Mouse (Mus musculus) kidney, adult 18-20 months (tissue): ENCODE data around the gene Cntnap5a.

Experiments
- DNase-seq: peaks from one replicate; pipeline ENCODE4 v3.0.0; 2021

Cntnap5a gene

GRCm38 (mm10) chr1:115684518-115685368, at the start of gene Cntnap5a:
Gene Cntnap5a, plus strand, starts transcription at chr1:115684756.
- peak; percentile 40 for DNase-seq

GRCm38 (mm10) chr1:115646921-115647320, 37.6 kb upstream of the Cntnap5a start:
- DNase-seq, result no peak

GRCm38 (mm10) chr1:115658343-115659064, 26.1 kb upstream of the Cntnap5a start:
- no peak for DNase-seq

DNA sequence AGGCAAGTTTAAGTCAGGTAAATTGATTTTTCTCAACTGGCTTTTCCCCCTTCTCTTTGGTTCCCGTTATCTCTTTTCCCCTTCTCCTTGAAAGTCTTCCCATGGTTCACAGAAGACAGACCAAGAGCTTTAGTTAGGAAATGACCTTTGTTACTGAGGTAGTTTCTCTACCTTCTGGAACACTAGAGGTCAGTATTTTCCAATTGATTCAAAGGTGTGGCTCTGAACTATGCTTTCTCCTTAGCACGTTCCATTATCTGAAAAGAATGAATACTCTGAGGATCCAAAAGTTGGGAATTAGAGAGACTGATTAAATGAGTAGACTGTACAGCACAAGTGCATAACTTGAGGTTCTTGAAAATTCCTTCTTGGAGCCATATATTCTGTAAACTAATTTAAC, 1.9 kb downstream of the Cntnap5a start:
- DNase-seq, result no peak

GRCm38 (mm10) chr1:115699798-115700197, 15.2 kb downstream of the Cntnap5a start:
- DNase-seq, result no peak

GRCm38 (mm10) chr1:115742556-115742955, 58.0 kb downstream of the Cntnap5a start:
- DNase-seq, result no peak

- no peak for DNase-seq
Observed at GRCm38 (mm10) chr1:115745569-115745968, 61.0 kb downstream of the Cntnap5a start.

DNA sequence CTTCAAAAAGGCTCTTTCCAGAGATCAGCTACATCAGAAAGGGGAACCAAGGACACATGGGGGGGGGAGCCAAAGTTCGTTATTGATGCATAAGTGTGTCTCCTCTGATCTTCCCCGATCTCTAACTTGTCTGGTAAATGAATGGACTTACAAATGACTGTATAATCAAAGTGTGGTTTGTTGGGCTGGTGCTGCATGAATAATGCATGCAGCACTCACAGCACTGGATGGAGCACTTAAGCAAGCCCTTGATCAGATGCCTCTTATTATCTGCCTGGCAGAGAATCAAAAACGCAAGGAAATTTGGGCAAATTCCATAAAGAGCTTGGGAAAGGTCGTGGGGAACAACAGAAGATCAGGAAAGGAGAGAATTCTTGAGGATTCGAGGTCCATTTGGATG, 100.2 kb downstream of the Cntnap5a start:
- no peak for DNase-seq

DNA sequence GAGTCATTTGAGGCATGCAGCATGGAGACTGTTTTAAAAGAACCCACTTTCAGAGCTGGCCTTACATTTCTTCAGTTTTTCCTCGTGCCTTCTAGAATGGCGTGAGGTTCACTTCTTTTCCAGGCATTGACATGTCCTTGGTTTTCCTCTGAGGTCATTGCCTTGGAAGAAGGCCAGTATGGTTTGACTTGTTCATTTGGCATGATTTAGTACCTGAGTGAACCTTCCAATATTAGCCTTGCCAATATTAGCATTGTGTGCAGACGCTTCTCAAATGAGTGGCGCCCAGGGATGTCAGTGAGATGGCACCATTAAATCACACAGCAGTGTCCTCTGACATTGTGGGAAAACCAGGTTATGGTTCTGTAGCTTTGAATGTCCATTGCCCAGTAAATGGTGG, 158.0 kb downstream of the Cntnap5a start:
- no peak for DNase-seq

DNA sequence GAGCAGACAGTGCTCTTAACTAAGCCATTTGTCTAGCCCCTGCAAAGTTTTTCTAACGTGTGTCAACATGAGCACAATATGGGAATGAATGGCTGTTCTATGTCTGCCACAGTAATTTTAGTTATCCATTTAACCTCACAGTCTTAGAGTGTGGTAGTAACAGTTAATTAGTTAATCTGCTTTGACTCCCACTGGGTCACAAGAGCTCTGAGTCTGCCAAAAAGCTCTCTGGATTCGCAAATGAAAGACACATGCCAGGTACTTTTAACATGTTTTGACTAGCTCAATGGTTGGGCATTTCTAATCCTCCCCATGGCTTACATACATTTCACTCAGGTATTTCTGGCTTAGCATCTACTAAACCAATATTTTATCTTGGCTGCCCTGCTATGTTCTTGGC, 163.0 kb downstream of the Cntnap5a start:
- no peak for DNase-seq

DNA sequence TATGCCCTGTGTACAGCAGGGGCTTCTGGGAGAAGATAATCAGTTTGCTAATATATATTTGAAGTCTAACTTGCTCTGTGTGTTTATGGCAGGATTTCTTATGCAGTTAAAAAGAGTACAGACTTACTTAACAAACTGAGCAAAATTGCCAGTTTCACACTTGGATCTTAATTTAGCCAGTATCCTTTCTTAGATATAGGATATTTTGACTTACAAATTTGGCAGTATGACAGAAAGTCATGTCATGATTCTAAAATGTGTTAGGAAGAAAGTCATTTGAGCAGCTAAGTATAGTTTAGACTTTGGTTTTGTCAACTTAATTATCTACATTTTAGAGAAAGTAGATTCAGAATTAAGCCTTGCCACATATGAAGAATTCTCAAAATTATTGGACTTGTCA, 167.7 kb downstream of the Cntnap5a start:
- DNase-seq, result no peak

DNA sequence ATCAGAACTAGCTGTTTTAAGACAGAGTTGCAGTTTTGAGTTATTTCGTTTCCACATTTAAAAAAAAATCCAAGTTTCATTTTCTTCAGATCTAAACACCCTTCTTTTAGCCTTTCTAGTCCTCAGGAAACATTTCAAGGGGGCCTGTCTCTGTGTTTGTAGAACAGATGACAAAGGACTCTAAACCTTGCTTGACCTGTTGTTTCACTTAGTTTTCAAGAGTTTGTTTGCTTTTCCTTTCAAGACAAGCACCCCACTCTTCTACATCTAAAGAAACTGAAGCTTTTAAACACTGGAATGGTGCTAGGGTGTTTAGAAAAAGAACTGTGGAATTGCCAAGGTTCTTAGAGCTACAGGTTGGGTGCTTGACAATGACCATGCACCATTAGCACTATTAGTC, 233.8 kb downstream of the Cntnap5a start:
- DNase-seq, result no peak

DNA sequence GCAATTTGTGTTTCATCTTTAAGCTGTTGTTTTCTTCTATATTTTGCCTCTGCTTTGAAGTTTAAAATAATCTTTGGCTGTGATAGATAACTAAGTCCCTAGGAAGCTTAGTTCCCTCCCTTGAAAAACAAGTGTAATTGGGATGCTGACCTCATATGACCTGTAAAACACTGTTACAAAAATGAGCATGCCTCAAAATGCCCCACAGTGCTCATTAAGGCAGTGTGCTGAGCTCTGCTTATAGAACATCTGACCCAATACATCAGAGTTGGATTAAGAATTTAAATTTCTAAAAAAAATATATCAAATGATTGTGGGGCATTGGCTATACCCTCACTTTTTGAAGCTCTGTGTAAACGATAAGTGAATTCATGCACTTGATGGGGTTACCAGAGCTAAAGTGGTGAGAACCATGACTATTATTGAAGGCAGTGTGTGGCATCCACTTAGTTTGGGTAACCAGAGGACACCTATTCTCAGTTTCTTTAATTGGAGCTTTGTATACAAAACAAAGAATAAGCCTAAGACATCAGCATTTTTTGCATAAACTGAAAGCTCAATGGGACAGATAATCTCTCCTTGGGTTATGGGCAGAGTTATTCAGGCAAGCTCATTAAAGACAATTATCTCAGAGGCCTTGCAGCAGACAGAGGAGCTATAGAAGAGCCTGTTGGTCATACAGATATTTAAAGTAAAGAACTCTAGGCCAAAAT, 241.6 kb downstream of the Cntnap5a start:
- no peak for DNase-seq

DNA sequence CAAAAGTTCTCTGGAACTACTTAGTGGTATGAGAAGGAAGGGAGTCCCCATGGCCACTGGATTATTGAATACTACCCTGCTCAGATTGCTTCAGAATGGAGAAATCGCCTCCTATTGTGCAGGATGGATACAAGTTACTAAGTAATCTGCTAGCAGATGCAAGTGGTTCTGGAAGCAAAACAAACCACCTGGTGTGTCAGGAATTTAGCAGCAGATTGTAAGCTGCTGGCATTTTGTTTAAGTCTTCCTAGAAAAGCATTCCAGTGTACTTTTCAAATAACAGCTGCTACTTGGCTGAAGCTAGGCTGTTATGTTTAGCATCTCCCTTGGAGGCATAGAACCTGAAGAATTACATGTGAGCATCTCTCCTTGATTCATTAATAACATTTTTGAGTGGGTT, 247.5 kb downstream of the Cntnap5a start:
- no peak for DNase-seq

- DNase-seq, result no peak
Observed at GRCm38 (mm10) chr1:115945892-115946291, 261.3 kb downstream of the Cntnap5a start.

GRCm38 (mm10) chr1:115956528-115956927, 272.0 kb downstream of the Cntnap5a start:
- DNase-seq, result no peak

DNA sequence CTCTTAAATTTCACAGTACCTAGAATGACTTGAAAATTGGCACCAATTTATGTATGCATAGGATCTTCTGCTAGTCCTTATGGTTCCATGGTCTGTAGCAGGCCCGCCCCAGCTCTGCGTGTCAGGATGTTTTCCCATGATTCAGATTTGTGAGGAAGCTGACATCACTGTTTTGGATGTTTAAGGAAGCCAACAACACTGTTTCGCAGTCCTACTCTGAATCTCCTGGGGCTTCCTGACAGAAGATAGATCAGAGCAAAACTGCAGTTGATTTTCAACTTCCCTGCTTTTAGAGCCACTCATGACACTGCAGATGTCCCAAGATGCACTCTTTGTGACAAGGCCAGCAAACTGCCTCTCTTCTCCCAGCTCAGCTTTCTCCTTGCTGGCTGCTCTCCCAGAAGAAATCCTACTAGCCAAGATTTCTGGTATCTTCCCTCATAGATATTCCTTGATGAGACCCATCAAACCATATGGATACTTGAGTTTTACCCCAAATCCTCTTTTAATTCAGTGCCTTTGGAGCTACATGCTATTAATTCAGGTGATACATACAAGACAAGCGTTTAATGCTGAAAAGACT, 280.5 kb downstream of the Cntnap5a start:
- DNase-seq, result no peak

DNA sequence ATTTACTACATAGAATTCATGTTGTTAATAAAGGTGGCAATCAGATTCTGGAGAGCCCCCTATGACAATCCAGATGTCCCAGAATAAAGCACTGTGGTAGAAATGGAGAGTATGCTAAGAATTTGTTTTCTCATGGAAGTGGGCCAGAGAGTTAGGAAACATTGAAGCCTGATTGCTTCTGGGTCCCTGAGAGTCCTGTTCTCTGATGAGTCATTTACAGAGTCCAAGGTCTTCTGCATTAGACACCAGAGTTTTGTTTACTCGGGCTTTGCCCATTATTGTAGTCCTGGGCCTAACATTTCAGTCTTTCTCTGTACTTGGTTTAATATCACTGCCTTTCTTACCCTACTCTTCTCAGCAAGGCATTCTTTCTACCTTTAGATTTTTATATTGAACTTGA, 305.6 kb downstream of the Cntnap5a start:
- no peak for DNase-seq

DNA sequence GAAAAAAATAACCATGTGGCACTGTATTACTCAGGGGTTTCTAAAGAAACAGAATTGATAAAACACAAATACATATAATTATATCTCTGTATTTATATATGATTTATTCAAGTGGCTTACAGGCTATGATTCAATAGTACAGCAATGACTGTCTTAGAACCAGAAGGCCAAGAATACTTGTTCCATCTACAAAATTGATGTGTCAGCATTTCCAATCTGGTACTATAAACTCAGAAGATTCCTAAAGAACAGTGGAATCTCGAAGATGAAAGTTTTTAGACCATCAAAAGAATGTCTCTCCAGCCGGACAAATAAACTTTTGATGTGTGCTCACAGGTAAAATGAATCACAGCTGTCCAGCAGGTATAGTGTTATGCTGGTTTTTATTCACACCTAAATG, 331.2 kb downstream of the Cntnap5a start:
- no peak for DNase-seq

DNA sequence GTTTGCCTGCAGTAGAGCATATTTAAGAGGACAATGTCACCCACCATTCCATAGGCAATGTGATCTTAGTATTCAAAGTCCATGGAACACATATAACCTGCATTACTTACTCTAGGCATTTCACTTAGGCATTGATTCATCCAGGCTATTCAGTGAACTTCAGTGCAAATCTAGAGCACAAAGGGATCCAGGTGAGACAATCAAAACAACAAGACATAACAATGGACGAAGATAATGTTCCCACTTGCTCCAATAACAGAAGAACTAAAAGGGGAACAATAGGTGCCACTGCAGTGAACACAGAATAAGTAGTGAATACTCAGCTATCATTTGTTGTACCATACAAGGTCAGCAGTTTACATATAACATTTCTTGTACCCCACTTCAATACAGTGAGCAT, 345.1 kb downstream of the Cntnap5a start:
- no peak for DNase-seq

DNA sequence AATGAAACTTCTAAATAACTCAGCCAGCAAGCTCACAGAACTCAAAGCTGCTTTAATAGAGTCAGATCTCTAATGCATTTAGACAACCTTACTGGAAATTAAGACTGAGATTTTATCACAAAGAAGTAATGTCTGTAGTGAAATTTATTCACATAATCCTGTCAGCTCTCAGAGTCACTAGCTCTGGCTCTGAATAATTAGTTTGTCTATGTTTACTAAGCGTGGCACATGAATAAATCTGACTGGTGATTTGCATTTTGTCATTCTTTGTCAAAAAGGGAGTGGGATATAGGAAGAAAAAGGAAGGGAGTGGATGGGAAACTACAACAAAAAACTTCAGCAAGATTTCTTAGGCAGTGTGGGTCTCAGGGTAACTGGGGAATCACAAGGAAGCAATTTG, 351.3 kb downstream of the Cntnap5a start:
- no peak for DNase-seq

DNA sequence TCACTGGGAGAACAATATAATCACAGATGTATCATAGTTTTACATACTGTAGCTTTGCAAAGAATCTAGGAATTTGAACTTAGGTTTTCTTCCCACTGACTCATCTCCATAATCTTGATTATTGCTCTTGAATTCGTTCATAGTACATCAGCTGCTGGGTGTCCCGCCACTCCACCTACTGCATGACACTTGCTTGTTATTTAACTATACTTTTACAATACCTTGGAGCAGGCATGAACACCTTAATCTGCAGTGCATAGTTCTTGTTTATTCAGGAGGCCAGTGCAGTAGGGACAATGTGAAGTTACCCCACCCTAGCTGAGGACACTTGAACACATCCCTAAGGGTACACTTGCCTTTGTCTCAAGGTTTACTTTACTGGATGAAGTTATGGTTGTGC, 352.3 kb downstream of the Cntnap5a start:
- no peak for DNase-seq

GRCm38 (mm10) chr1:116044083-116044482, 359.5 kb downstream of the Cntnap5a start:
- no peak for DNase-seq
